Comparison of ENCODE assay signal across 12 mouse cellular contexts in genomic region chr2:31025458-31025857, GRCm38 (mm10). TPM values are rescaled to one million over a fixed set of nuclear protein-coding genes. Genes with fewer than 3 reads are reported as not detected.
DNase-seq lines count a peak whose midpoint lies in the region; ATAC-seq and TF ChIP-seq lines count a peak whose summit lies in the region.
"Had no signal": no experiment of that assay in that cellular context is flagged by ENCODE, and none has a peak within 500 bp of the region (broad histone marks: within the 10 kb centered on the region; RNA-seq: fewer than 3 reads in every experiment).

No protein-coding gene starts in this region.

- TF ChIP-seq POLR2A in thymus, adult 2 months (IDR thresholded peaks at IDR 0.05; ENCODE audit: control insufficient read depth, extremely low read depth, insufficient read depth, low read length, poor library complexity): no peak

- H3K27me3 ChIP-seq in thymus, adult 2 months (ENCODE audit: control insufficient read depth, insufficient read depth, low read length): no peaks in the 10 kb centered on the region
- H3K27me3 ChIP-seq in kidney, postnatal 0 days (ENCODE audit: insufficient read depth, low read length): no peaks in the 10 kb centered on the region
- no peaks in the 10 kb centered on the region for H3K27me3 ChIP-seq in embryonic facial prominence, embryonic 10.5 days (replicated peaks; ENCODE audit: low read depth, poor library complexity, severe bottlenecking)
- H3K27me3 ChIP-seq: embryonic facial prominence, embryonic 13.5 days had no signal

- H3K9me3 ChIP-seq in kidney, postnatal 0 days (replicated peaks; ENCODE audit: low read length): no peaks in the 10 kb centered on the region
- no peaks in the 10 kb centered on the region for H3K9me3 ChIP-seq in embryonic facial prominence, embryonic 10.5 days
- H3K9me3 ChIP-seq: embryonic facial prominence, embryonic 13.5 days; midbrain, embryonic 10.5 days had no signal

- peak; percentile 21 for DNase-seq in gastrocnemius, adult 2 months
- no peak for DNase-seq in gastrocnemius, adult 18-20 months (ENCODE audit: low spot score)
- peak; percentile 5 for DNase-seq in thymus, postnatal 25 days
- DNase-seq in thymus, adult 2 months: no peak
- peak; percentile 59 for DNase-seq in kidney, postnatal 0 days (ENCODE audit: low spot score)
- DNase-seq in embryonic facial prominence, embryonic 10.5 days (ENCODE audit: low spot score): no peak
- DNase-seq in urinary bladder, adult 2 months (ENCODE audit: low spot score): no peak
- no peak for DNase-seq in gastrocnemius, postnatal 25 days
- DNase-seq: cerebellum, adult 11 months had no signal

- H3K27ac ChIP-seq in gastrocnemius, adult 2 months: no peak overlapping the region
- H3K27ac ChIP-seq in thymus, adult 2 months (ENCODE audit: control insufficient read depth, insufficient read depth, low read length): no peak overlapping the region
- H3K27ac ChIP-seq in kidney, postnatal 0 days: peak overlapping the region; percentile 57; the same call in 1 of the 2 replicates
- H3K27ac ChIP-seq in embryonic facial prominence, embryonic 10.5 days (replicated peaks): no peak overlapping the region
- H3K27ac ChIP-seq: embryonic facial prominence, embryonic 13.5 days; midbrain, embryonic 10.5 days had no signal

- TF ChIP-seq CTCF in gastrocnemius, adult 2 months (IDR thresholded peaks at IDR 0.05): no peak
- no peak for TF ChIP-seq CTCF in thymus, adult 2 months (IDR thresholded peaks at IDR 0.05; ENCODE audit: borderline replicate concordance, control insufficient read depth, extremely low read depth, insufficient read depth, low read length, poor library complexity)
- TF ChIP-seq CTCF in kidney, postnatal 0 days (IDR thresholded peaks at IDR 0.05; ENCODE audit: low read depth): no peak

- H3K9ac ChIP-seq in kidney, postnatal 0 days (ENCODE audit: low read depth, low read length): no peak overlapping the region
- H3K9ac ChIP-seq: embryonic facial prominence, embryonic 13.5 days had no signal

- 90% methylated on average over 3 of the region's 3 CpGs for WGBS in thymus, adult 2 months
- WGBS in kidney, postnatal 0 days: 40% methylated on average over 3 of the region's 3 CpGs
- WGBS in embryonic facial prominence, embryonic 10.5 days: 82% methylated on average over 3 of the region's 3 CpGs

- peak; percentile 70 for ATAC-seq in kidney, postnatal 0 days (replicated peaks; ENCODE audit: low FRiP score, low read depth)
- ATAC-seq: intestine, postnatal 0 days had no signal

- no peaks in the 10 kb centered on the region for H3K4me1 ChIP-seq in thymus, adult 2 months (replicated peaks; ENCODE audit: control insufficient read depth, insufficient read depth, low read length)
- H3K4me1 ChIP-seq in kidney, postnatal 0 days (replicated peaks; ENCODE audit: insufficient read depth, low read length): no peaks in the 10 kb centered on the region; the same call in none of the 2 replicates
- H3K4me1 ChIP-seq in embryonic facial prominence, embryonic 10.5 days: peaks cover 9% of the 10 kb centered on the region
- H3K4me1 ChIP-seq: embryonic facial prominence, embryonic 13.5 days had no signal

- H3K4me3 ChIP-seq in gastrocnemius, adult 2 months: no peak overlapping the region
- no peak overlapping the region for H3K4me3 ChIP-seq in thymus, adult 2 months (ENCODE audit: control insufficient read depth, insufficient read depth, low read length)
- H3K4me3 ChIP-seq in kidney, postnatal 0 days (replicated peaks; ENCODE audit: low read depth, low read length): no peak overlapping the region
- H3K4me3 ChIP-seq in embryonic facial prominence, embryonic 10.5 days: no peak overlapping the region
- H3K4me3 ChIP-seq: embryonic facial prominence, embryonic 13.5 days; midbrain, embryonic 10.5 days had no signal

- peaks cover 13% of the 10 kb centered on the region for H3K36me3 ChIP-seq in thymus, adult 2 months (ENCODE audit: control insufficient read depth, insufficient read depth, low read length)
- peaks cover 13% of the 10 kb centered on the region for H3K36me3 ChIP-seq in kidney, postnatal 0 days (ENCODE audit: insufficient read depth, low read length)
- peaks cover 40% of the 10 kb centered on the region for H3K36me3 ChIP-seq in embryonic facial prominence, embryonic 10.5 days (replicated peaks)

- intact Hi-C loops in gastrocnemius, adult 2 months (cut with DNase I): loop anchor here (2.0 to 10.0 kb wide), 2 partner anchors 265 to 359 kb away; no protein-coding TSS in a partner anchor

- no peak overlapping the region for H3K4me2 ChIP-seq in kidney, postnatal 0 days (ENCODE audit: low read length)
- H3K4me2 ChIP-seq: embryonic facial prominence, embryonic 13.5 days had no signal

RNA-seq across cellular contexts. Expression of gene Usp20, which starts 43.4 kb away (rescaled TPM):
- total RNA-seq in gastrocnemius, adult 2 months (2021): 10 to 100 TPM in 1 of 2 experiments, 1 to 10 TPM in 1; 8.7 to 10.6 TPM
- 10 to 100 TPM; 12.0 to 12.1 TPM for total RNA-seq in gastrocnemius, adult 18-20 months (2021)
- 21.0 and 24.9 TPM in 2 replicates for polyA plus RNA-seq in thymus, adult 2 months (2012; rRNA removed)
- polyA plus RNA-seq in kidney, postnatal 0 days (2015; fragmentation: Nextera tagmentation; extraction: Ambion mirVana): 12.9 and 15.9 TPM in 2 replicates
- 16.6 and 17.0 TPM in 2 replicates for polyA plus RNA-seq in embryonic facial prominence, embryonic 10.5 days (2016; fragmentation: Nextera tagmentation; extraction: Ambion mirVana)
- polyA plus RNA-seq in urinary bladder, adult 2 months (2012; rRNA removed): 13.5 and 14.7 TPM in 2 replicates
- total RNA-seq in gastrocnemius, postnatal 25 days (2021): 10 to 100 TPM in 1 of 2 experiments, 1 to 10 TPM in 1; 8.4 to 14.3 TPM

RNA-seq across cellular contexts. Expression of gene BC005624, which starts 43.5 kb away (rescaled TPM):
- total RNA-seq in gastrocnemius, adult 2 months (2021): 10 to 100 TPM; 25.9 to 26.6 TPM
- total RNA-seq in gastrocnemius, adult 18-20 months (2021): 10 to 100 TPM; 27.0 to 31.3 TPM
- polyA plus RNA-seq in thymus, adult 2 months (2012; rRNA removed): 29.8 and 37.9 TPM in 2 replicates
- polyA plus RNA-seq in kidney, postnatal 0 days (2015; fragmentation: Nextera tagmentation; extraction: Ambion mirVana): 47.2 and 48.4 TPM in 2 replicates
- polyA plus RNA-seq in embryonic facial prominence, embryonic 10.5 days (2016; fragmentation: Nextera tagmentation; extraction: Ambion mirVana): 54.3 and 57.4 TPM in 2 replicates
- 68.9 and 69.1 TPM in 2 replicates for polyA plus RNA-seq in urinary bladder, adult 2 months (2012; rRNA removed)
- total RNA-seq in gastrocnemius, postnatal 25 days (2021): 10 to 100 TPM; 21.2 to 21.3 TPM

RNA-seq across cellular contexts. Expression of gene Tor1a, which starts 57.7 kb away (rescaled TPM):
- 1 to 10 TPM; 6.9 to 8.5 TPM for total RNA-seq in gastrocnemius, adult 2 months (2021)
- 1 to 10 TPM; 6.4 to 7.1 TPM for total RNA-seq in gastrocnemius, adult 18-20 months (2021)
- 61.1 and 65.7 TPM in 2 replicates for polyA plus RNA-seq in thymus, adult 2 months (2012; rRNA removed)
- 69.1 and 70.7 TPM in 2 replicates for polyA plus RNA-seq in kidney, postnatal 0 days (2015; fragmentation: Nextera tagmentation; extraction: Ambion mirVana)
- 81.6 and 85.6 TPM in 2 replicates for polyA plus RNA-seq in embryonic facial prominence, embryonic 10.5 days (2016; fragmentation: Nextera tagmentation; extraction: Ambion mirVana)
- polyA plus RNA-seq in urinary bladder, adult 2 months (2012; rRNA removed): 36.9 and 46.8 TPM in 2 replicates
- 1 to 10 TPM; 4.3 to 5.9 TPM for total RNA-seq in gastrocnemius, postnatal 25 days (2021)

Comparison
In these comparisons a context has a peak if more than half of its experiments do, and no peak if none do; other contexts are left out.
1. DNase-seq: peak in gastrocnemius, adult 2 months (single experiment), thymus, postnatal 25 days (single experiment) and kidney, postnatal 0 days (single experiment); none in gastrocnemius, adult 18-20 months (single experiment), thymus, adult 2 months (single experiment), embryonic facial prominence, embryonic 10.5 days (single experiment), urinary bladder, adult 2 months (single experiment) and gastrocnemius, postnatal 25 days (single experiment).